Mouse (Mus musculus) thymus, adult 2 months (tissue): ENCODE results near the gene Xrcc2. TPM values are rescaled to one million over a fixed set of nuclear protein-coding genes. Genes with fewer than 3 reads are reported as not detected.

ENCODE experiments used
- DNase-seq: peaks from one replicate; pipeline ENCODE4 v3.0.0; 2021
- H3K27ac ChIP-seq: fragments of 200-500 bp; 2 replicates; pipeline ENCODE4 v1.5.1; 2012; ENCODE audit warnings: low read length, control low read depth; ENCODE audit not compliant: control insufficient read depth, insufficient read depth
- H3K27me3 ChIP-seq: fragments of 200-500 bp; 2 replicates; pipeline ENCODE4 v1.6.1; 2012; ENCODE audit warnings: mild to moderate bottlenecking, low read length, moderate library complexity, mixed read lengths; ENCODE audit not compliant: control insufficient read depth, insufficient read depth
- H3K36me3 ChIP-seq: fragments of 200-500 bp; 2 replicates; pipeline ENCODE4 v1.6.1; 2012; ENCODE audit warnings: mild to moderate bottlenecking, low read length, moderate library complexity; ENCODE audit not compliant: control insufficient read depth, insufficient read depth
- H3K4me1 ChIP-seq: fragments of 200-500 bp; replicated peaks from 2 replicates; pipeline ENCODE4 v1.6.1; 2012; ENCODE audit warnings: low read length; ENCODE audit not compliant: control insufficient read depth, insufficient read depth
- H3K4me3 ChIP-seq: fragments of 200-500 bp; 2 replicates; pipeline ENCODE4 v1.5.1; 2012; ENCODE audit warnings: mild to moderate bottlenecking, low read length, control low read depth, moderate library complexity; ENCODE audit not compliant: control insufficient read depth, insufficient read depth
- CTCF ChIP-seq: fragments of 200-500 bp; IDR thresholded peaks from 2 replicates; pipeline ENCODE4 v1.5.1; 2012; ENCODE audit warnings: mild to moderate bottlenecking, control low read depth, low read length, moderate library complexity, borderline replicate concordance; ENCODE audit not compliant: control insufficient read depth, poor library complexity, insufficient read depth; ENCODE audit errors: extremely low read depth
- POLR2A ChIP-seq: fragments of 200-500 bp; IDR thresholded peaks from 2 replicates; pipeline ENCODE4 v1.6.1; 2012; ENCODE audit warnings: mild to moderate bottlenecking, low read length, control low read depth, moderate library complexity; ENCODE audit not compliant: control insufficient read depth, poor library complexity, insufficient read depth; ENCODE audit errors: extremely low read depth
- WGBS: fragments of 180-500 bp; shearing (Covaris S2); methylation state at CpG from one replicate; pipeline ENCODE4 v1.1.7; 2018; 5-methylcytosine and 5-hydroxymethylcytosine counted together
- polyA plus RNA-seq: library from polyadenylated mRNA; depleted of rRNA; stranded (reverse); fragments of >200 nt; gene quantifications from 2 replicates; pipeline ENCODE4 v1.2.3, GENCODE M21; 2012

Gene Xrcc2
- polyA plus RNA-seq, 1 experiment, result 10.6 TPM

- H3K4me1 ChIP-seq, result 0 out of 2 replicates have a peak, but pooled peaks cover 3% of the 10 kb centered on the region
- H3K27ac ChIP-seq, result no peak overlapping the region
- 27% methylated on average over 19 of the region's 19 CpGs for WGBS
Observed at GRCm38 (mm10) chr5:25704702-25705566, 691 bp downstream of the Xrcc2 start.

GRCm38 (mm10) chr5:25697941-25698340 is 7.7 kb downstream of the Xrcc2 start:
- Histone ChIP-seq H3K27me3 (no peaks in the 10 kb centered on the region), H3K4me3 (no peak overlapping the region), H3K27ac (no peak overlapping the region), H3K36me3 (no peaks in the 10 kb centered on the region; the same call in 1 of the 2 replicates), H3K4me1 (no peaks in the 10 kb centered on the region)
- 94% methylated on average over 7 of the region's 7 CpGs for WGBS
- no peak for TF ChIP-seq CTCF
- TF ChIP-seq POLR2A, result no peak
- DNase-seq, result no peak

More at GRCm38 (mm10) chr5:25704702-25705566, 691 bp downstream of the Xrcc2 start:
- H3K27me3 ChIP-seq, result no peaks in the 10 kb centered on the region
- no peaks in the 10 kb centered on the region for H3K36me3 ChIP-seq
- TF ChIP-seq CTCF, result no peak
- no peak for TF ChIP-seq POLR2A
- peak overlapping the region; percentile 65 for H3K4me3 ChIP-seq
- DNase-seq, result no peak

- H3K36me3 ChIP-seq, result no peaks in the 10 kb centered on the region; the same call in 1 of the 2 replicates
Observed at GRCm38 (mm10) chr5:25696256-25696655, 9.4 kb downstream of the Xrcc2 start.

GRCm38 (mm10) chr5:25695786-25696185 is 9.8 kb downstream of the Xrcc2 start:
- Histone ChIP-seq H3K36me3 (no peaks in the 10 kb centered on the region; the same call in 1 of the 2 replicates), H3K27me3 (no peaks in the 10 kb centered on the region), H3K27ac (no peak overlapping the region), H3K4me3 (no peak overlapping the region), H3K4me1 (no peaks in the 10 kb centered on the region)
- WGBS, result 95% methylated on average over 6 of the region's 6 CpGs
- no peak for TF ChIP-seq CTCF
- TF ChIP-seq POLR2A, result no peak
- DNase-seq, result no peak

More at GRCm38 (mm10) chr5:25696256-25696655, 9.4 kb downstream of the Xrcc2 start:
- TF ChIP-seq CTCF, result no peak
- TF ChIP-seq POLR2A, result no peak
- DNase-seq, result no peak
- H3K4me3 ChIP-seq, result no peak overlapping the region
- no peaks in the 10 kb centered on the region for H3K27me3 ChIP-seq
- H3K27ac ChIP-seq, result no peak overlapping the region
- 87% methylated on average over 7 of the region's 7 CpGs for WGBS
- no peaks in the 10 kb centered on the region for H3K4me1 ChIP-seq

GRCm38 (mm10) chr5:25671696-25672520 is 33.7 kb downstream of the Xrcc2 start:
- no peaks in the 10 kb centered on the region for H3K4me1 ChIP-seq
- H3K4me3 ChIP-seq, result no peak overlapping the region
- TF ChIP-seq POLR2A, result no peak
- TF ChIP-seq CTCF, result no peak
- H3K27me3 ChIP-seq, result no peaks in the 10 kb centered on the region
- no peak overlapping the region for H3K27ac ChIP-seq
- WGBS, result 92% methylated on average over 31 of the region's 31 CpGs
- no peaks in the 10 kb centered on the region for H3K36me3 ChIP-seq
- DNase-seq, result no peak

GRCm38 (mm10) chr5:25671051-25671450 is 34.6 kb downstream of the Xrcc2 start:
- Histone ChIP-seq H3K27me3 (no peaks in the 10 kb centered on the region), H3K27ac (no peak overlapping the region), H3K36me3 (no peaks in the 10 kb centered on the region), H3K4me1 (no peaks in the 10 kb centered on the region), H3K4me3 (no peak overlapping the region)
- TF ChIP-seq CTCF, result no peak
- TF ChIP-seq POLR2A, result no peak
- 96% methylated on average over 3 of the region's 3 CpGs for WGBS
- DNase-seq, result no peak
